Mouse (Mus musculus) spleen, postnatal 10 days (tissue): ENCODE results near the gene Prep.
"Not testable (repeated sequence)": the region's sequence is repeated elsewhere in the genome, so short reads cannot be mapped to it uniquely, and the experiment has no call there.

Experiments used
- DNase-seq, 2 experiments: peaks; one replicate each; pipeline ENCODE4 v3.0.0; 2021 to 2022; ENCODE audit warnings: low spot score in 2 of 2

Gene Prep

GRCm38 (mm10) chr10:45114462-45114861, 47.5 kb downstream of the Prep start:
- no peak for DNase-seq

- no peak for DNase-seq
Observed at GRCm38 (mm10) chr10:45116832-45117231, 49.8 kb downstream of the Prep start.

GRCm38 (mm10) chr10:45118389-45118788, 51.4 kb downstream of the Prep start:
- DNase-seq = no peak

- no peak for DNase-seq
Observed at GRCm38 (mm10) chr10:45121637-45122036, 54.6 kb downstream of the Prep start.

- DNase-seq = no peak
Observed at GRCm38 (mm10) chr10:45122476-45122875, 55.5 kb downstream of the Prep start.

- no peak for DNase-seq
Observed at GRCm38 (mm10) chr10:45123011-45123410, 56.0 kb downstream of the Prep start.

- DNase-seq = no peak
Observed at GRCm38 (mm10) chr10:45129105-45129504, 62.1 kb downstream of the Prep start.

GRCm38 (mm10) chr10:45130004-45130403, 63.0 kb downstream of the Prep start:
- peak in 1 of 2 experiments; percentile 29 for DNase-seq

GRCm38 (mm10) chr10:45132371-45132770, 65.4 kb downstream of the Prep start:
- DNase-seq = peak; percentile 20 to 73

- DNase-seq = no peak
Observed at GRCm38 (mm10) chr10:45136806-45137205, 69.8 kb downstream of the Prep start.

- DNase-seq = no peak
Observed at GRCm38 (mm10) chr10:45139910-45140309, 72.9 kb downstream of the Prep start.

GRCm38 (mm10) chr10:45140474-45141212, 73.6 kb downstream of the Prep start:
- DNase-seq = no peak

- DNase-seq = no peak
Observed at GRCm38 (mm10) chr10:45142359-45142758, 75.4 kb downstream of the Prep start.

GRCm38 (mm10) chr10:45144038-45144817, 77.2 kb downstream of the Prep start:
- DNase-seq = no peak

GRCm38 (mm10) chr10:45146821-45147220, 79.8 kb downstream of the Prep start:
- DNase-seq = no peak

GRCm38 (mm10) chr10:45151137-45151536, 84.1 kb downstream of the Prep start:
- no peak for DNase-seq

- no peak for DNase-seq
Observed at GRCm38 (mm10) chr10:45151771-45152692, 85.0 kb downstream of the Prep start.

GRCm38 (mm10) chr10:45154557-45155060, 87.6 kb downstream of the Prep start:
- no peak for DNase-seq

GRCm38 (mm10) chr10:45165851-45166250, 98.8 kb downstream of the Prep start:
- DNase-seq = no peak

GRCm38 (mm10) chr10:45173927-45174326, 106.9 kb downstream of the Prep start:
- DNase-seq = no peak

GRCm38 (mm10) chr10:45174345-45174744, 107.3 kb downstream of the Prep start:
- DNase-seq = no peak

- DNase-seq = not testable (repeated sequence)
Observed at GRCm38 (mm10) chr10:45177798-45178197, 110.8 kb downstream of the Prep start, which contains the start of gene Popdc3. Popdc3 (plus strand) TSS chr10:45178098.
